Mouse (Mus musculus): ENCODE results near the gene Rhov. TPM values are rescaled to one million over a fixed set of nuclear protein-coding genes. Genes with fewer than 3 reads are reported as not detected.

The Rhov gene
- polyA plus RNA-seq, 1 experiment from 2014 or later = 5.2 TPM

GRCm38 (mm10) chr2:119299981-119300818 lies 29.1 kb upstream of the Rhov start:
- Histone ChIP-seq H3K27me3 (replicated peaks) (no peaks in the 10 kb centered on the region), H3K36me3 (peaks cover 12% of the 10 kb centered on the region), H3K4me1 (replicated peaks) (peaks cover 33% of the 10 kb centered on the region), H3K4me2 (replicated peaks) (peak overlapping the region; percentile 55), H3K4me3 (replicated peaks) (peak overlapping the region; percentile 4; the same call in 1 of the 2 replicates), H3K27ac (peak overlapping the region; percentile 68), H3K9ac (0 out of 2 replicates have a peak overlapping the region, but pooled peaks have one; percentile 18), H3K9me3 (no peaks in the 10 kb centered on the region)
- peak; percentile 91 for ATAC-seq
- 8% methylated on average over 15 of the region's 15 CpGs for WGBS

- no peak overlapping the region for H3K4me2 ChIP-seq (replicated peaks)
- peaks cover 26% of the 10 kb centered on the region for H3K4me1 ChIP-seq (replicated peaks)
- peaks cover 19% of the 10 kb centered on the region for H3K36me3 ChIP-seq
- ATAC-seq = no peak
- H3K9me3 ChIP-seq = no peaks in the 10 kb centered on the region
- no peak overlapping the region for H3K4me3 ChIP-seq (replicated peaks)
- 87% methylated on average over 2 of the region's 2 CpGs for WGBS
- H3K27ac ChIP-seq = no peak overlapping the region
- no peak overlapping the region for H3K9ac ChIP-seq
- H3K27me3 ChIP-seq (replicated peaks) = no peaks in the 10 kb centered on the region
These were observed 27.8 kb upstream of the Rhov start for GRCm38 (mm10) chr2:119298839-119299238.

- Histone ChIP-seq H3K27ac (no peak overlapping the region), H3K4me1 (replicated peaks) (peaks cover 26% of the 10 kb centered on the region), H3K4me3 (replicated peaks) (no peak overlapping the region), H3K27me3 (replicated peaks) (no peaks in the 10 kb centered on the region), H3K9me3 (no peaks in the 10 kb centered on the region), H3K36me3 (peaks cover 24% of the 10 kb centered on the region), H3K4me2 (replicated peaks) (no peak overlapping the region), H3K9ac (no peak overlapping the region)
- WGBS = 41% methylated on average over 5 of the region's 5 CpGs
- no peak for ATAC-seq
These were observed 27.3 kb upstream of the Rhov start for GRCm38 (mm10) chr2:119298330-119298729.

- Histone ChIP-seq H3K9me3 (no peaks in the 10 kb centered on the region), H3K27ac (no peak overlapping the region), H3K9ac (no peak overlapping the region), H3K4me2 (replicated peaks) (no peak overlapping the region), H3K27me3 (replicated peaks) (no peaks in the 10 kb centered on the region), H3K36me3 (peaks cover 30% of the 10 kb centered on the region), H3K4me3 (replicated peaks) (no peak overlapping the region), H3K4me1 (replicated peaks) (peaks cover 26% of the 10 kb centered on the region)
- no peak for ATAC-seq
- 93% methylated on average over 19 of the region's 19 CpGs for WGBS
These were observed 26.4 kb upstream of the Rhov start for GRCm38 (mm10) chr2:119297506-119297905.

GRCm38 (mm10) chr2:119296756-119297155 lies 25.7 kb upstream of the Rhov start:
- no peak overlapping the region for H3K27ac ChIP-seq
- WGBS = 94% methylated on average over 12 of the region's 12 CpGs
- H3K27me3 ChIP-seq (replicated peaks) = no peaks in the 10 kb centered on the region
- H3K9me3 ChIP-seq = no peaks in the 10 kb centered on the region
- H3K4me3 ChIP-seq (replicated peaks) = no peak overlapping the region
- no peak for ATAC-seq
- H3K9ac ChIP-seq = no peak overlapping the region
- H3K4me1 ChIP-seq (replicated peaks) = peaks cover 26% of the 10 kb centered on the region
- peaks cover 31% of the 10 kb centered on the region for H3K36me3 ChIP-seq
- no peak overlapping the region for H3K4me2 ChIP-seq (replicated peaks)

GRCm38 (mm10) chr2:119294411-119294810 lies 23.3 kb upstream of the Rhov start:
- Histone ChIP-seq H3K27me3 (replicated peaks) (no peaks in the 10 kb centered on the region), H3K4me2 (replicated peaks) (no peak overlapping the region), H3K9ac (no peak overlapping the region), H3K4me3 (replicated peaks) (no peak overlapping the region), H3K4me1 (replicated peaks) (peaks cover 15% of the 10 kb centered on the region), H3K36me3 (peaks cover 41% of the 10 kb centered on the region), H3K27ac (no peak overlapping the region), H3K9me3 (no peaks in the 10 kb centered on the region)
- WGBS = 91% methylated on average over 18 of the region's 18 CpGs
- no peak for ATAC-seq

GRCm38 (mm10) chr2:119293776-119294390 lies 22.8 kb upstream of the Rhov start:
- Histone ChIP-seq H3K27me3 (replicated peaks) (no peaks in the 10 kb centered on the region), H3K9me3 (no peaks in the 10 kb centered on the region), H3K4me3 (replicated peaks) (no peak overlapping the region), H3K9ac (no peak overlapping the region), H3K27ac (no peak overlapping the region), H3K4me2 (replicated peaks) (no peak overlapping the region), H3K4me1 (replicated peaks) (peaks cover 14% of the 10 kb centered on the region), H3K36me3 (peaks cover 41% of the 10 kb centered on the region)
- WGBS = 93% methylated on average over 34 of the region's 34 CpGs
- no peak for ATAC-seq

- no peaks in the 10 kb centered on the region for H3K9me3 ChIP-seq
- H3K4me1 ChIP-seq (replicated peaks) = peaks cover 12% of the 10 kb centered on the region
- H3K4me2 ChIP-seq (replicated peaks) = no peak overlapping the region
- H3K36me3 ChIP-seq = peaks cover 41% of the 10 kb centered on the region
- 92% methylated on average over 17 of the region's 17 CpGs for WGBS
- H3K4me3 ChIP-seq (replicated peaks) = no peak overlapping the region
- H3K27me3 ChIP-seq (replicated peaks) = no peaks in the 10 kb centered on the region
- no peak for ATAC-seq
- no peak overlapping the region for H3K27ac ChIP-seq
- H3K9ac ChIP-seq = no peak overlapping the region
These were observed 22.2 kb upstream of the Rhov start for GRCm38 (mm10) chr2:119293311-119293710.

GRCm38 (mm10) chr2:119292852-119293251 lies 21.8 kb upstream of the Rhov start:
- 92% methylated on average over 17 of the region's 17 CpGs for WGBS

GRCm38 (mm10) chr2:119292281-119292680 lies 21.2 kb upstream of the Rhov start:
- H3K27ac ChIP-seq = no peak overlapping the region
- H3K36me3 ChIP-seq = peaks cover 36% of the 10 kb centered on the region
- no peak for ATAC-seq

More at GRCm38 (mm10) chr2:119292852-119293251, 21.8 kb upstream of the Rhov start:
- Histone ChIP-seq H3K4me1 (replicated peaks) (peaks cover 16% of the 10 kb centered on the region), H3K9me3 (no peaks in the 10 kb centered on the region), H3K4me3 (replicated peaks) (no peak overlapping the region), H3K4me2 (replicated peaks) (no peak overlapping the region), H3K27me3 (replicated peaks) (no peaks in the 10 kb centered on the region), H3K27ac (no peak overlapping the region), H3K9ac (no peak overlapping the region), H3K36me3 (peaks cover 40% of the 10 kb centered on the region)
- ATAC-seq = no peak

GRCm38 (mm10) chr2:119289014-119289416 lies 17.9 kb upstream of the Rhov start:
- ATAC-seq = peak; percentile 36
- Histone ChIP-seq H3K9me3 (no peaks in the 10 kb centered on the region), H3K36me3 (peaks cover 24% of the 10 kb centered on the region), H3K4me1 (replicated peaks) (peaks cover 14% of the 10 kb centered on the region), H3K27me3 (replicated peaks) (no peaks in the 10 kb centered on the region), H3K27ac (peak overlapping the region; percentile 25; the same call in 1 of the 2 replicates), H3K4me3 (replicated peaks) (peak overlapping the region; percentile 55), H3K4me2 (replicated peaks) (peak overlapping the region; percentile 74), H3K9ac (peak overlapping the region; percentile 66)
- 1% methylated on average over 11 of the region's 11 CpGs for WGBS

More at GRCm38 (mm10) chr2:119292281-119292680, 21.2 kb upstream of the Rhov start:
- Histone ChIP-seq H3K9ac (no peak overlapping the region), H3K9me3 (no peaks in the 10 kb centered on the region), H3K4me2 (replicated peaks) (no peak overlapping the region), H3K27me3 (replicated peaks) (no peaks in the 10 kb centered on the region), H3K4me3 (replicated peaks) (no peak overlapping the region), H3K4me1 (replicated peaks) (peaks cover 17% of the 10 kb centered on the region)
- 92% methylated on average over 5 of the region's 5 CpGs for WGBS

- H3K9me3 ChIP-seq = no peaks in the 10 kb centered on the region
- peak; percentile 96 for ATAC-seq
- H3K4me1 ChIP-seq (replicated peaks) = peaks cover 14% of the 10 kb centered on the region
- WGBS = 2% methylated on average over 31 of the region's 31 CpGs
- H3K27ac ChIP-seq = peak within 1 kb of the TSS; percentile 25; the same call in 1 of the 2 replicates
- H3K9ac ChIP-seq = peak within 1 kb of the TSS; percentile 66
- no peaks in the 10 kb centered on the region for H3K27me3 ChIP-seq (replicated peaks)
- peak within 1 kb of the TSS; percentile 74 for H3K4me2 ChIP-seq (replicated peaks)
- peak within 1 kb of the TSS; percentile 55 for H3K4me3 ChIP-seq (replicated peaks)
- peaks cover 18% of the 10 kb centered on the region for H3K36me3 ChIP-seq
These were observed 17.3 kb upstream of the Rhov start, which contains the start of gene Vps18 for GRCm38 (mm10) chr2:119288270-119288882. Gene Vps18, plus strand, starts transcription at chr2:119288740.

All from intestine, embryonic 15.5 days (tissue).